In the genomic region with DNA sequence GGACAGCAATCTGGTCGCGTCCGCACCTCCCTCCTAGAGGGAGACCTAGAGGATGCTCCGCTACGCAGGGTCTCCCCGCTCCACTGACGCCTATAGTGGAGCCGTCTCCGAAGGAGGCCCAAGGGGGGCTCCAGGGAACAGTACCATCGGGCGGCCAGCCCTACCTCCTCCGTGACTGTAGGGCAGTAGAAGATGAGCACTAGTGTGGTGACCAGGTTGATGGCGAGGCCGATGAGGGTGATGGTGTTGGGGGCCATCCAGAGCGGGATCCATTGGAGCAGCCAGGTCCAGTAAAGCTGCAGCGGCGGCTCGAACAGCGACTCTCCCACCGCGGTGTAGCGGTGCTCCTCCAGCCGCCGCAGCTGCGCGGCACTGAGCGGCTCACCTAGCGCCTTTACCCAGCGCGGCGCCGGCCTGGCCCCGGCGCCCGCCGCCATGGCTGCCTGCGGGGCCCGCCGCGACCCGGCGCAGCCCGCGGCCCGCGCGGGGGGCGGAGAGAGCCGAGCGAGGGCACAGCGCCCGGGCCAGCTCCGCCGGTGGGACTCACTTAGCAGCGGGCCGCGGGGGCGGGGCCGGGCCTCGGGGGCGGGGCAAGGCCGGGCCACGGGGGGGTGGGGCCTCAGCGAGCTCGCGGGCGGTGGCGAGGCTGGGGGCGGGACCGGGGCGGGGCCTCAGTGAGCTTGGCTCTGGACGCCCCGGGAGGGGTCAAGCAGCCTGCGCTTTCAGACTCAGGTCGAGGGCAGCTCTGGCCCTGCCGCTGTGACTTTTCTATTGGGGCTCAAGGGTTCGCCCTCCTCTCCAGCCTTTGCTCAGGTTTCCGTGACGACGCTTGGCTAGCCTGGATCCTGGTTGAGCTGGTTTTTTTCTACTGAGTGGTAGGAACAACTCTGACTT, we compare ENCODE assay signal across 8 mouse cellular contexts. TPM values are rescaled to one million over a fixed set of nuclear protein-coding genes. Genes with fewer than 3 reads are reported as not detected.
DNase-seq lines count a peak whose midpoint lies in the region; ATAC-seq and TF ChIP-seq lines count a peak whose summit lies in the region.

Chpt1 (minus strand) TSS at position 653 of the 894 bp plus-strand sequence.

- H3K9me3 ChIP-seq in erythroblast, embryonic 14.5 days (ENCODE audit: control insufficient read depth, low read length): no peaks in the 10 kb centered on the region
- H3K9me3 ChIP-seq in heart, embryonic 12.5 days (replicated peaks): no peaks in the 10 kb centered on the region; the same call in 1 of the 2 replicates
- H3K9me3 ChIP-seq in kidney, postnatal 0 days (replicated peaks; ENCODE audit: low read length): no peaks in the 10 kb centered on the region
- H3K9me3 ChIP-seq in liver, embryonic 12.5 days (replicated peaks): no peaks in the 10 kb centered on the region
- no peaks in the 10 kb centered on the region for H3K9me3 ChIP-seq in stomach, embryonic 14.5 days (ENCODE audit: control insufficient read depth, low read depth, low read length)

- peak; percentile 91 for DNase-seq in CD4-positive, CD25-positive, alpha-beta regulatory T cell, adult 2 months (ENCODE audit: low read depth, low spot score)
- DNase-seq in brain, embryonic 18.5 days (ENCODE audit: low read depth, low spot score): peak; percentile 52
- peak; percentile 85 for DNase-seq in kidney, postnatal 0 days (ENCODE audit: low spot score)
- peak; percentile 72 to 77 for DNase-seq in natural killer cell, adult 2 months (ENCODE audit: low spot score in 2 of 2)

- no peak for TF ChIP-seq CTCF in kidney, postnatal 0 days (IDR thresholded peaks at IDR 0.05; ENCODE audit: low read depth)

- peak; percentile 99 for ATAC-seq in heart, embryonic 12.5 days (ENCODE audit: insufficient number of reproducible peaks, low FRiP score)
- ATAC-seq in kidney, postnatal 0 days (replicated peaks; ENCODE audit: low FRiP score, low read depth): peak; percentile 95
- ATAC-seq in liver, embryonic 12.5 days: peak; percentile 97
- peak; percentile 95 for ATAC-seq in stomach, embryonic 14.5 days (ENCODE audit: insufficient number of reproducible peaks, insufficient read depth, low FRiP score, low read depth)

- H3K9ac ChIP-seq in heart, embryonic 12.5 days: peak within 1 kb of the TSS; percentile 86
- peak within 1 kb of the TSS; percentile 80 for H3K9ac ChIP-seq in kidney, postnatal 0 days (ENCODE audit: low read depth, low read length)
- peak within 1 kb of the TSS; percentile 79 for H3K9ac ChIP-seq in liver, embryonic 12.5 days
- peak within 1 kb of the TSS; percentile 85 for H3K9ac ChIP-seq in stomach, embryonic 14.5 days (replicated peaks; ENCODE audit: low read depth, low read length)

- H3K27me3 ChIP-seq in erythroblast, embryonic 14.5 days (ENCODE audit: control insufficient read depth): peaks cover 6% of the 10 kb centered on the region
- H3K27me3 ChIP-seq in heart, embryonic 12.5 days (replicated peaks): no peaks in the 10 kb centered on the region
- no peaks in the 10 kb centered on the region for H3K27me3 ChIP-seq in kidney, postnatal 0 days (ENCODE audit: insufficient read depth, low read length)
- 0 out of 2 replicates have a peak, but pooled peaks cover 3% of the 10 kb centered on the region for H3K27me3 ChIP-seq in liver, embryonic 12.5 days (replicated peaks)
- H3K27me3 ChIP-seq in stomach, embryonic 14.5 days (ENCODE audit: control insufficient read depth, insufficient read depth, low read length): no peaks in the 10 kb centered on the region

- WGBS in heart, embryonic 12.5 days: 1% methylated on average over 74 of the region's 80 CpGs
- under 1% methylated on average over 73 of the region's 80 CpGs for WGBS in kidney, postnatal 0 days
- 1% methylated on average over 58 of the region's 80 CpGs for WGBS in liver, embryonic 12.5 days (ENCODE audit: insufficient replicate concordance)
- WGBS in stomach, embryonic 14.5 days: under 1% methylated on average over 69 of the region's 80 CpGs

- H3K36me3 ChIP-seq in erythroblast, embryonic 14.5 days (ENCODE audit: control insufficient read depth): no peaks in the 10 kb centered on the region
- no peaks in the 10 kb centered on the region for H3K36me3 ChIP-seq in heart, embryonic 12.5 days
- no peaks in the 10 kb centered on the region for H3K36me3 ChIP-seq in kidney, postnatal 0 days (ENCODE audit: insufficient read depth, low read length)
- no peaks in the 10 kb centered on the region for H3K36me3 ChIP-seq in liver, embryonic 12.5 days
- H3K36me3 ChIP-seq in stomach, embryonic 14.5 days (ENCODE audit: control insufficient read depth, insufficient read depth, low read length): no peaks in the 10 kb centered on the region

- peaks cover 12% of the 10 kb centered on the region for H3K4me1 ChIP-seq in erythroblast, embryonic 14.5 days (ENCODE audit: control insufficient read depth)
- peaks cover 25% of the 10 kb centered on the region for H3K4me1 ChIP-seq in heart, embryonic 12.5 days (replicated peaks)
- H3K4me1 ChIP-seq in kidney, postnatal 0 days (replicated peaks; ENCODE audit: insufficient read depth, low read length): peaks cover 9% of the 10 kb centered on the region; the same call in 1 of the 2 replicates
- peaks cover 13% of the 10 kb centered on the region for H3K4me1 ChIP-seq in liver, embryonic 12.5 days
- peaks cover 9% of the 10 kb centered on the region; the same call in 1 of the 2 replicates for H3K4me1 ChIP-seq in stomach, embryonic 14.5 days (ENCODE audit: control insufficient read depth, insufficient read depth, low read length)

- peak within 1 kb of the TSS; percentile 67 for H3K4me3 ChIP-seq in erythroblast, embryonic 14.5 days (replicated peaks)
- peak within 1 kb of the TSS; percentile 82 for H3K4me3 ChIP-seq in heart, embryonic 12.5 days
- H3K4me3 ChIP-seq in kidney, postnatal 0 days (replicated peaks; ENCODE audit: low read depth, low read length): peak within 1 kb of the TSS; percentile 62
- peak within 1 kb of the TSS; percentile 68 for H3K4me3 ChIP-seq in liver, embryonic 12.5 days
- H3K4me3 ChIP-seq in stomach, embryonic 14.5 days (ENCODE audit: low read depth, low read length): peak within 1 kb of the TSS; percentile 75

- H3K27ac ChIP-seq in heart, embryonic 12.5 days (ENCODE audit: poor library complexity, severe bottlenecking): peak within 1 kb of the TSS; percentile 71
- H3K27ac ChIP-seq in kidney, postnatal 0 days: peak within 1 kb of the TSS; percentile 87
- no peak within 1 kb of the TSS for H3K27ac ChIP-seq in liver, embryonic 12.5 days
- no peak within 1 kb of the TSS; the same call in 1 of the 2 replicates for H3K27ac ChIP-seq in stomach, embryonic 14.5 days (ENCODE audit: low read length)

- peak within 1 kb of the TSS; percentile 74 for H3K4me2 ChIP-seq in heart, embryonic 12.5 days
- peak within 1 kb of the TSS; percentile 59 for H3K4me2 ChIP-seq in kidney, postnatal 0 days (ENCODE audit: low read length)
- peak within 1 kb of the TSS; percentile 94 for H3K4me2 ChIP-seq in liver, embryonic 12.5 days
- peak within 1 kb of the TSS; percentile 66 for H3K4me2 ChIP-seq in stomach, embryonic 14.5 days (replicated peaks; ENCODE audit: low read depth, low read length)

RNA-seq across cellular contexts. Expression of gene Chpt1, which starts in this region (rescaled TPM):
- polyA plus RNA-seq in erythroblast, embryonic 14.5 days (2012): 0.21 and 0.23 TPM in 2 replicates
- 38.3 and 38.5 TPM in 2 replicates for polyA plus RNA-seq in heart, embryonic 12.5 days (2016; fragmentation: Nextera tagmentation; extraction: Ambion mirVana)
- polyA plus RNA-seq in kidney, postnatal 0 days (2015; fragmentation: Nextera tagmentation; extraction: Ambion mirVana): 246 and 283 TPM in 2 replicates
- polyA plus RNA-seq in liver, embryonic 12.5 days (2016; fragmentation: Nextera tagmentation; extraction: Ambion mirVana): 7.0 and 8.2 TPM in 2 replicates
- 13.4 and 14.6 TPM in 2 replicates for polyA plus RNA-seq in stomach, embryonic 14.5 days (2014; fragmentation: Nextera tagmentation; extraction: Ambion mirVana)

Comparison
In these comparisons a context has a peak if more than half of its experiments do, and no peak if none do; other contexts are left out.
1. H3K27ac ChIP-seq: peak in heart, embryonic 12.5 days (single experiment) and kidney, postnatal 0 days (single experiment); none in liver, embryonic 12.5 days (single experiment) and stomach, embryonic 14.5 days (single experiment).
2. Peak in every context shown above with its lines, with median percentiles within 50 percentile points of each other: DNase-seq, H3K4me3 ChIP-seq, ATAC-seq, H3K4me2 ChIP-seq and H3K9ac ChIP-seq.